Mouse (Mus musculus): Measurements from ENCODE around the gene Ttc19. TPM values are rescaled to one million over a fixed set of nuclear protein-coding genes. Genes with fewer than 3 reads are reported as not detected.

The Ttc19 gene
- polyA plus RNA-seq, 1 experiment from 2014 or later = 17.0 TPM

GRCm38 (mm10) chr11:62285020-62285419 lies 3.7 kb downstream of the Ttc19 start:
- H3K27ac ChIP-seq (ENCODE audit: low read depth) = no peak overlapping the region
- H3K4me2 ChIP-seq = no peak overlapping the region
- no peak overlapping the region for H3K4me3 ChIP-seq (ENCODE audit: low read depth, low read length)
- H3K36me3 ChIP-seq (ENCODE audit: insufficient read depth) = peaks cover 33% of the 10 kb centered on the region
- H3K9me3 ChIP-seq (ENCODE audit: low read depth, low read length) = no peaks in the 10 kb centered on the region
- H3K9ac ChIP-seq = no peak overlapping the region
- 86% methylated on average over 8 of the region's 8 CpGs for WGBS
- TF ChIP-seq CTCF (IDR thresholded peaks at IDR 0.05; ENCODE audit: low read depth) = no peak
- no peaks in the 10 kb centered on the region for H3K4me1 ChIP-seq (ENCODE audit: insufficient read depth)
- ATAC-seq (ENCODE audit: insufficient read depth) (no peak), DNase-seq (no peak)
- H3K27me3 ChIP-seq (ENCODE audit: insufficient read depth, low read length) = no peaks in the 10 kb centered on the region

GRCm38 (mm10) chr11:62287700-62288099 lies 6.4 kb downstream of the Ttc19 start:
- Histone ChIP-seq H3K4me2 (no peak overlapping the region), H3K9me3 (ENCODE audit: low read depth, low read length) (no peaks in the 10 kb centered on the region), H3K36me3 (ENCODE audit: insufficient read depth) (peaks cover 33% of the 10 kb centered on the region), H3K27ac (ENCODE audit: low read depth) (no peak overlapping the region), H3K4me3 (ENCODE audit: low read depth, low read length) (no peak overlapping the region), H3K4me1 (ENCODE audit: insufficient read depth) (no peaks in the 10 kb centered on the region), H3K27me3 (ENCODE audit: insufficient read depth, low read length) (no peaks in the 10 kb centered on the region), H3K9ac (no peak overlapping the region)
- DNase-seq = no peak
- WGBS = 93% methylated on average over 1 of the region's 1 CpGs
- no peak for ATAC-seq (ENCODE audit: insufficient read depth)
- TF ChIP-seq CTCF (IDR thresholded peaks at IDR 0.05; ENCODE audit: low read depth) = no peak

DNA sequence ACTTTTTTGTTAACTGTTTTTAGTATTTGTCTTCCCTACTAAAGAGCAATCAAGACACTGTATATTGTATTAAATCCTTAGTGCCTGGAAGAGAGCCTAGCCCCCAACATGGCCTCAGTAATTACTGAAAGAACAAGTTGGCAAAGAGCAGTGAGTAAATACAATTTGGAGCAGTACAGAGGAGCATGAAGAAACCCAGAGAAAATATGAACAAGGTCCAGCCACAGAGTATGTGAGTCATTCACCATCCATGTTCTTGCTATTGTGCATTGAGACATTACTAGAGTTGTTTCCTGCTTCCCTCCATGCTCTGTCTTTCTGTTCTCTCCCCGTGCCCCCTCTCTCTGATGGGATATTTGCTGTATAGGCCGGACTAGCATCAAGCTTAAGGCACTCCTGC lies 12.8 kb downstream of the Ttc19 start:
- Histone ChIP-seq H3K4me1 (ENCODE audit: insufficient read depth) (no peaks in the 10 kb centered on the region), H3K4me2 (no peak overlapping the region), H3K27ac (ENCODE audit: low read depth) (no peak overlapping the region), H3K9me3 (ENCODE audit: low read depth, low read length) (no peaks in the 10 kb centered on the region), H3K27me3 (ENCODE audit: insufficient read depth, low read length) (no peaks in the 10 kb centered on the region), H3K9ac (no peak overlapping the region), H3K36me3 (ENCODE audit: insufficient read depth) (peaks cover 22% of the 10 kb centered on the region), H3K4me3 (ENCODE audit: low read depth, low read length) (no peak overlapping the region)
- DNase-seq (no peak), ATAC-seq (ENCODE audit: insufficient read depth) (no peak)
- 89% methylated on average over 2 of the region's 2 CpGs for WGBS
- no peak for TF ChIP-seq CTCF (IDR thresholded peaks at IDR 0.05; ENCODE audit: low read depth)

- no peak for ATAC-seq (ENCODE audit: insufficient read depth)
- Histone ChIP-seq H3K9ac (no peak overlapping the region), H3K4me1 (ENCODE audit: insufficient read depth) (no peaks in the 10 kb centered on the region), H3K4me3 (ENCODE audit: low read depth, low read length) (no peak overlapping the region), H3K4me2 (no peak overlapping the region), H3K27ac (ENCODE audit: low read depth) (no peak overlapping the region), H3K27me3 (ENCODE audit: insufficient read depth, low read length) (no peaks in the 10 kb centered on the region), H3K36me3 (ENCODE audit: insufficient read depth) (peaks cover 16% of the 10 kb centered on the region), H3K9me3 (ENCODE audit: low read depth, low read length) (no peaks in the 10 kb centered on the region)
- DNase-seq = no peak
- WGBS = 85% methylated on average over 6 of the region's 6 CpGs
- no peak for TF ChIP-seq CTCF (IDR thresholded peaks at IDR 0.05; ENCODE audit: low read depth)
Measured at GRCm38 (mm10) chr11:62298883-62299282, 17.6 kb downstream of the Ttc19 start.

DNA sequence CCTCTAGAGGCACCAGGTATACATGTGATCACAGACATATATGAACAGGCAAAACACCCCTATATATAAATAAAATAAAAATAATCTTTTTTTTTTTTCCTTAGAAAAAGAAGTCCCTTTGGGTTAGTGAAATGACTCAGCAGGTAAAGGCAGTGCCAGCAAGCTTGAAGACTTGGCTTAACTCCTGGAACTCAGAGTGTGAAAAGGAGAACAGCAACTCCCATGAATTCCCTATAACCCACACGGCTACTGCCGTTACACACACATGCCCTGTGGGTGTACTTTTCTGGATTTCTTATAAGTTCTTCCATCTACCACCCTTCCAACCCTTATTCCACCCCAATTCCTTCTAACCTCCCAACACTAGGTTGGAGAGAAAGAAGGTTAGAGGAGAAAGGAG lies 24.6 kb downstream of the Ttc19 start:
- no peak for ATAC-seq (ENCODE audit: insufficient read depth)

GRCm38 (mm10) chr11:62309296-62309695 lies 28.0 kb downstream of the Ttc19 start:
- DNase-seq = no peak
- 94% methylated on average over 2 of the region's 2 CpGs for WGBS
- no peak for ATAC-seq (ENCODE audit: insufficient read depth)
- Histone ChIP-seq H3K9ac (no peak overlapping the region), H3K4me2 (no peak overlapping the region), H3K27me3 (ENCODE audit: insufficient read depth, low read length) (no peaks in the 10 kb centered on the region), H3K4me1 (ENCODE audit: insufficient read depth) (no peaks in the 10 kb centered on the region), H3K9me3 (ENCODE audit: low read depth, low read length) (no peaks in the 10 kb centered on the region), H3K36me3 (ENCODE audit: insufficient read depth) (peaks cover 43% of the 10 kb centered on the region), H3K27ac (ENCODE audit: low read depth) (no peak overlapping the region), H3K4me3 (ENCODE audit: low read depth, low read length) (no peak overlapping the region)
- TF ChIP-seq CTCF (IDR thresholded peaks at IDR 0.05; ENCODE audit: low read depth) = no peak

More for the DNA sequence above, 24.6 kb downstream of the Ttc19 start:
- Histone ChIP-seq H3K9ac (no peak overlapping the region), H3K9me3 (ENCODE audit: low read depth, low read length) (no peaks in the 10 kb centered on the region), H3K36me3 (ENCODE audit: insufficient read depth) (peaks cover 21% of the 10 kb centered on the region), H3K27me3 (ENCODE audit: insufficient read depth, low read length) (no peaks in the 10 kb centered on the region), H3K27ac (ENCODE audit: low read depth) (no peak overlapping the region), H3K4me1 (ENCODE audit: insufficient read depth) (no peaks in the 10 kb centered on the region), H3K4me2 (no peak overlapping the region), H3K4me3 (ENCODE audit: low read depth, low read length) (no peak overlapping the region)
- no peak for TF ChIP-seq CTCF (IDR thresholded peaks at IDR 0.05; ENCODE audit: low read depth)
- DNase-seq = no peak
- 95% methylated on average over 2 of the region's 2 CpGs for WGBS

DNA sequence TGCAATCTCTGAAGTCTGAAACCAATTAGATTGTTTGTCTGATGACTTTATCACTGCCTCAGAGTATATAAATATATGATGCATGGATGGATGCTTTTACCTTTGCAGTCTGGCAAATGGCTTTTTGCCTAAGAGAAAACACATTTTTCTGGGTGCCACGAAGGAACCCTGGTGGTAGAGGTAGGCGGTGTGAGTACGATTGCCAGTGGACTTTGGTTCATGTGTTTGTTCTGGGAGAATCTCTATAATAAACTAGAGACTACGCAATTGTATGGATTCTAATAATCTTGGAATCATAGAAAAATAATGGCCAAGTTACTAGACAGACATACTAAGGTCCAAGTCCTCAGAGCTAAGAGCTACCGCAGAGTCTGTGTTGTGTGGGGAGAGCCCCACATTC lies 33.7 kb downstream of the Ttc19 start:
- Histone ChIP-seq H3K4me1 (ENCODE audit: insufficient read depth) (no peaks in the 10 kb centered on the region), H3K36me3 (ENCODE audit: insufficient read depth) (peaks cover 77% of the 10 kb centered on the region), H3K9ac (no peak overlapping the region), H3K27ac (ENCODE audit: low read depth) (no peak overlapping the region), H3K4me3 (ENCODE audit: low read depth, low read length) (no peak overlapping the region), H3K4me2 (no peak overlapping the region), H3K27me3 (ENCODE audit: insufficient read depth, low read length) (no peaks in the 10 kb centered on the region), H3K9me3 (ENCODE audit: low read depth, low read length) (no peaks in the 10 kb centered on the region)
- no peak for TF ChIP-seq CTCF (IDR thresholded peaks at IDR 0.05; ENCODE audit: low read depth)
- ATAC-seq (ENCODE audit: insufficient read depth) (no peak), DNase-seq (no peak)
- WGBS = 94% methylated on average over 5 of the region's 5 CpGs

- DNase-seq (no peak), ATAC-seq (ENCODE audit: insufficient read depth) (no peak)
- no peak for TF ChIP-seq CTCF (IDR thresholded peaks at IDR 0.05; ENCODE audit: low read depth)
- Histone ChIP-seq H3K27me3 (ENCODE audit: insufficient read depth, low read length) (no peaks in the 10 kb centered on the region), H3K36me3 (ENCODE audit: insufficient read depth) (peaks cover 95% of the 10 kb centered on the region), H3K4me3 (ENCODE audit: low read depth, low read length) (no peak overlapping the region), H3K4me1 (ENCODE audit: insufficient read depth) (no peaks in the 10 kb centered on the region), H3K4me2 (no peak overlapping the region), H3K9ac (no peak overlapping the region), H3K27ac (ENCODE audit: low read depth) (no peak overlapping the region), H3K9me3 (ENCODE audit: low read depth, low read length) (no peaks in the 10 kb centered on the region)
- 66% methylated on average over 11 of the region's 11 CpGs for WGBS
Measured at GRCm38 (mm10) chr11:62317746-62318145, 36.5 kb downstream of the Ttc19 start.

Data from lung, embryonic 14.5 days (tissue).